Mouse (Mus musculus) liver, postnatal 0 days (tissue): ENCODE data around the gene Apoh.

ENCODE experiments used
- CTCF ChIP-seq: sonication (generic); IDR thresholded peaks from 2 replicates; pipeline ENCODE4 v1.5.1; 2016; ENCODE audit warnings: antibody characterized with exemption, low read depth
- EP300 ChIP-seq: IDR thresholded peaks from 2 replicates; pipeline ENCODE4 v1.6.1; 2016; ENCODE audit warnings: antibody characterized with exemption, low read depth, mild to moderate bottlenecking

- TF ChIP-seq EP300: no peak
- TF ChIP-seq CTCF: no peak
These were observed 1.6 kb downstream of the Apoh start for GRCm38 (mm10) chr11:108344759-108345158.
